Mouse (Mus musculus) stomach, postnatal 0 days (tissue): ENCODE measurements around the gene Pmm2. TPM values are rescaled to one million over a fixed set of nuclear protein-coding genes. Genes with fewer than 3 reads are reported as not detected.

Source experiments
- ATAC-seq: fragments of 200-750 bp; cut with Nextera tagmentation; 2 replicates; pipeline ENCODE4 v1.8.0; 2017; ENCODE audit not compliant: low FRiP score, low TSS enrichment
- DNase-seq: peaks from one replicate; pipeline ENCODE4 v3.0.0-alpha.2; 2016; ENCODE audit warnings: low spot score
- H3K27ac ChIP-seq: fragments of 300-500 bp; sonication (generic); replicated peaks from 2 replicates; pipeline ENCODE4 v1.5.1; 2014; ENCODE audit warnings: mild to moderate bottlenecking, control low read depth
- H3K27me3 ChIP-seq: fragments of 300-500 bp; sonication (generic); 2 replicates; pipeline ENCODE4 v1.6.1; 2014; ENCODE audit warnings: low read length; ENCODE audit not compliant: control insufficient read depth, insufficient read depth
- H3K36me3 ChIP-seq: fragments of 300-500 bp; sonication (generic); 2 replicates; pipeline ENCODE4 v1.6.1; 2014; ENCODE audit warnings: low read length, mixed read lengths; ENCODE audit not compliant: control insufficient read depth, insufficient read depth
- H3K4me1 ChIP-seq: fragments of 300-500 bp; sonication (generic); replicated peaks from 2 replicates; pipeline ENCODE4 v1.6.1; 2014; ENCODE audit warnings: antibody characterized with exemption; ENCODE audit not compliant: control insufficient read depth, insufficient read depth
- H3K4me2 ChIP-seq: fragments of 300-500 bp; sonication (generic); replicated peaks from 2 replicates; pipeline ENCODE4 v1.6.1; 2014; ENCODE audit warnings: low read depth, mild to moderate bottlenecking, control low read depth, moderate library complexity
- H3K4me3 ChIP-seq: fragments of 300-500 bp; sonication (generic); 2 replicates; pipeline ENCODE4 v1.5.1; 2014; ENCODE audit warnings: low read depth, low read length, control low read depth
- H3K9ac ChIP-seq: fragments of 300-500 bp; sonication (generic); 2 replicates; pipeline ENCODE4 v1.6.1; 2014; ENCODE audit warnings: mild to moderate bottlenecking, low read length, control low read depth, mixed read lengths
- H3K9me3 ChIP-seq: fragments of 300-500 bp; sonication (generic); 2 replicates; pipeline ENCODE4 v1.6.1; 2016; ENCODE audit warnings: low read length; ENCODE audit not compliant: control insufficient read depth
- CTCF ChIP-seq: IDR thresholded peaks from 2 replicates; pipeline ENCODE4 v1.5.1; 2016; ENCODE audit warnings: antibody characterized with exemption, low read depth, mild to moderate bottlenecking, moderate library complexity
- EP300 ChIP-seq: optimal IDR thresholded peaks from 2 replicates; pipeline ENCODE3; 2016; ENCODE audit warnings: antibody characterized with exemption
- WGBS: fragments of 180-500 bp; shearing (Covaris S2); extraction: QIAGEN DNeasy Blood & Tissue Kit; methylation state at CpG from one replicate; pipeline ENCODE4 v1.1.7; 2014; 5-methylcytosine and 5-hydroxymethylcytosine counted together
- polyA plus RNA-seq: library from polyadenylated mRNA; unstranded; fragments of >200 nt; fragmentation: Nextera tagmentation; extraction: Ambion mirVana; gene quantifications from 2 replicates; pipeline ENCODE4 v1.2.1, GENCODE M21; 2015

The Pmm2 gene
- polyA plus RNA-seq, 1 experiment from 2014 or later, result 74.2 TPM

- H3K9ac ChIP-seq, result no peak overlapping the region
- ATAC-seq, result no peak
- H3K36me3 ChIP-seq, result no peaks in the 10 kb centered on the region
- H3K9me3 ChIP-seq, result no peaks in the 10 kb centered on the region
- H3K4me2 ChIP-seq, result no peak overlapping the region
- WGBS, result 51% methylated on average over 4 of the region's 4 CpGs
- H3K27me3 ChIP-seq, result no peaks in the 10 kb centered on the region
- DNase-seq, result peak; percentile 50
- H3K4me3 ChIP-seq, result no peak overlapping the region
- no peaks in the 10 kb centered on the region for H3K4me1 ChIP-seq
- H3K27ac ChIP-seq, result no peak overlapping the region
- no peak for TF ChIP-seq EP300
- peak; percentile 90 for TF ChIP-seq CTCF
These were observed 39.3 kb downstream of the Pmm2 start for GRCm38 (mm10) chr16:8676800-8677199.

GRCm38 (mm10) chr16:8678035-8678434, 40.6 kb downstream of the Pmm2 start:
- no peak overlapping the region for H3K4me3 ChIP-seq
- no peak for TF ChIP-seq CTCF
- TF ChIP-seq EP300, result no peak
- H3K36me3 ChIP-seq, result no peaks in the 10 kb centered on the region
- no peaks in the 10 kb centered on the region for H3K27me3 ChIP-seq
- H3K9ac ChIP-seq, result no peak overlapping the region
- no peaks in the 10 kb centered on the region for H3K9me3 ChIP-seq
- no peaks in the 10 kb centered on the region for H3K4me1 ChIP-seq
- no peak overlapping the region for H3K4me2 ChIP-seq
- no peak overlapping the region for H3K27ac ChIP-seq
- peak; percentile 65 for ATAC-seq
- 43% methylated on average over 5 of the region's 5 CpGs for WGBS
- peak; percentile 83 for DNase-seq

- Histone ChIP-seq H3K4me2 (no peak overlapping the region), H3K4me1 (no peaks in the 10 kb centered on the region), H3K4me3 (no peak overlapping the region), H3K9ac (no peak overlapping the region), H3K36me3 (no peaks in the 10 kb centered on the region), H3K9me3 (no peaks in the 10 kb centered on the region), H3K27me3 (no peaks in the 10 kb centered on the region), H3K27ac (no peak overlapping the region)
- WGBS, result 55% methylated on average over 4 of the region's 4 CpGs
- ATAC-seq (no peak), DNase-seq (no peak)
- TF ChIP-seq EP300, result no peak
- TF ChIP-seq CTCF, result no peak
These were observed 41.2 kb downstream of the Pmm2 start for GRCm38 (mm10) chr16:8678676-8679075.

GRCm38 (mm10) chr16:8679780-8680179, 42.3 kb downstream of the Pmm2 start:
- no peak overlapping the region for H3K9ac ChIP-seq
- no peaks in the 10 kb centered on the region for H3K9me3 ChIP-seq
- no peak overlapping the region for H3K4me2 ChIP-seq
- ATAC-seq (no peak), DNase-seq (no peak)
- no peaks in the 10 kb centered on the region for H3K27me3 ChIP-seq
- no peaks in the 10 kb centered on the region for H3K36me3 ChIP-seq
- H3K27ac ChIP-seq, result no peak overlapping the region
- no peaks in the 10 kb centered on the region for H3K4me1 ChIP-seq
- WGBS, result 68% methylated on average over 3 of the region's 3 CpGs
- no peak overlapping the region for H3K4me3 ChIP-seq
- TF ChIP-seq EP300, result no peak
- no peak for TF ChIP-seq CTCF

GRCm38 (mm10) chr16:8680470-8680869, 43.0 kb downstream of the Pmm2 start, which contains the start of gene Gm5767:
Gene Gm5767 (plus strand): TSS chr16:8680770.
- Histone ChIP-seq H3K4me3 (no peak within 1 kb of the TSS), H3K27me3 (no peaks in the 10 kb centered on the region), H3K9ac (no peak within 1 kb of the TSS)

GRCm38 (mm10) chr16:8685087-8685486, 47.6 kb downstream of the Pmm2 start:
- DNase-seq (no peak), ATAC-seq (no peak)
- H3K4me2 ChIP-seq, result no peak overlapping the region
- no peak overlapping the region for H3K4me3 ChIP-seq
- no peaks in the 10 kb centered on the region for H3K27me3 ChIP-seq
- no peaks in the 10 kb centered on the region; the same call in 1 of the 2 replicates for H3K36me3 ChIP-seq
- no peak overlapping the region for H3K27ac ChIP-seq
- TF ChIP-seq EP300 (no peak), CTCF (no peak)
- WGBS, result 35% methylated on average over 4 of the region's 4 CpGs
- H3K9me3 ChIP-seq, result no peaks in the 10 kb centered on the region
- H3K4me1 ChIP-seq, result no peaks in the 10 kb centered on the region
- H3K9ac ChIP-seq, result no peak overlapping the region

More at GRCm38 (mm10) chr16:8680470-8680869, 43.0 kb downstream of the Pmm2 start, which contains the start of gene Gm5767:
- no peak for TF ChIP-seq CTCF
- no peak for TF ChIP-seq EP300
- DNase-seq (no peak), ATAC-seq (no peak)
- Histone ChIP-seq H3K4me2 (no peak within 1 kb of the TSS), H3K4me1 (no peaks in the 10 kb centered on the region), H3K9me3 (no peaks in the 10 kb centered on the region), H3K27ac (no peak within 1 kb of the TSS), H3K36me3 (no peaks in the 10 kb centered on the region)
- 80% methylated on average over 5 of the region's 5 CpGs for WGBS
